Mouse (Mus musculus): ENCODE measurements around the gene Brdt. TPM values are rescaled to one million over a fixed set of nuclear protein-coding genes. Genes with fewer than 3 reads are reported as not detected.

The Brdt gene
- 4.2 and 5.0 TPM in 2 replicates for polyA plus RNA-seq (2014; fragmentation: Nextera tagmentation; extraction: Ambion mirVana)

DNA sequence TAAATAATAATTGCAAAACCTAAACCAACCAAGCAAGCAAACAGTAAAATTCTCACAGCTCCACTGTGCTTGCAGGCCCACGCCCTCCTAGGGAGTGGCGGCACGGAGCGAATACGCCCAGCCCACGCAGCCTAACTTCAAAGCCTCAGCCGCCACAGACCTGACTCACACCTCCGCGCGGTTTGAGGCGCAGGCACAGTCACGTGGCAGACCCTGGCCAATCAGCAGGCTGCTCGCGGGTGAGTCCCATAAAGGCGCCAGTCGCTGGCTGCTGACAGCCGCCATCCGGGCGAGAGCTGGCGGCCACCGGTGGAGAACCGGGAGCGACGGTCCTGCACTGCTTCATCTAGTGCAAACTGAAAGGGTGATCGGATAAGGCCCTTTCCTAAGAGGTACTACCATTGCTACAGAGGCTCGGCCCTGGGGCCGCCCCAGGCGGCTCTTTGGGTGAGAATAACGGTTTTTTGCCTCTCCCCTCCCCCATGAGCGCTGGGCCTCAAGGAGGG is at the start of gene Brdt:
Brdt (plus strand) TSS at position 244 of the 506 bp plus-strand sequence.
- H3K36me3 ChIP-seq (ENCODE audit: control insufficient read depth, insufficient read depth, low read length): no peaks in the 10 kb centered on the region
- no peak within 1 kb of the TSS for H3K4me3 ChIP-seq (ENCODE audit: low read depth, low read length)
- no peak within 1 kb of the TSS for H3K9ac ChIP-seq (ENCODE audit: low read depth, low read length)
- H3K27me3 ChIP-seq (replicated peaks; ENCODE audit: control insufficient read depth, insufficient read depth, low read length): no peaks in the 10 kb centered on the region
- ATAC-seq (ENCODE audit: low read depth) (no peak), DNase-seq (ENCODE audit: low spot score) (no peak)
- no peaks in the 10 kb centered on the region for H3K9me3 ChIP-seq (ENCODE audit: control insufficient read depth, low read length)
- H3K4me1 ChIP-seq (ENCODE audit: control insufficient read depth, insufficient read depth, low read length): no peaks in the 10 kb centered on the region
- H3K27ac ChIP-seq (replicated peaks; ENCODE audit: low read depth, low read length): no peak within 1 kb of the TSS
- WGBS: 94% methylated on average over 30 of the region's 30 CpGs
- no peak within 1 kb of the TSS for H3K4me2 ChIP-seq (ENCODE audit: low read depth, low read length)

DNA sequence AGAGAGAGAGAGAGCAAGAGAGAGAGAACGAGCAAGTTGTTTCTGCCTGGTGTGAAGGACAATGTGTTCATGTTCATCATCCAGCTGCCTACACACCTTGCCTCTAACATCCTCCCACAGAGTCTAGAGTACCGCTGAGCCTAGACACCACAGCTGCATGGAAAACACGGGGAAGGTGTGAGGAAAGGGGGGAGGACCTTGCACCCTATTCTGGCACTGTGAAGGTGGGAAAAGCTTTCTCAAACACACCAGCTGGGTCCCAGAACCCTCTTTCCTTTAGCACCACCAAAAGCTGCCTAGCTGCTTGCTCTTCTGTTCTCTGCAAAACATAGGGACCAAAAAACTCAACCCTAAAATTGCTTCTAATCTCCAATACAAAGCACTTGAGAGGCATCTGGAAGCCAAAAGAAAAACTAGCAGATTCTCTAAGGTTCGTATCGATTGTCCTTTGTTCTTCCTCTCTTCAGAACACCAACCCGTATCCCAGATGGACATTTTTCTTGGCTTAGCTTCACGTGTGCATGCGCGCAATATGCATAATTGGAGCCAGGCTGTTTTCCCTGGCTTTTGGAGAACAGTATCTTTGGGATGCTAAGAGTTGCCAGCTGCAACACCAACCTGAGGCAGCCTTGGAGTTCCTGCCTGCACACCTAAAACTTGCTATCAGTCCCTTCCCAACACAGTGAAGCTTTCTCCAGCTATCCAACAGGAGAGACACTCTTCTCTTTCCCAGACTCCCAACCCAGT is 48.2 kb upstream of the Brdt start:
- DNase-seq (ENCODE audit: low spot score): peak; percentile 51
- Histone ChIP-seq H3K27me3 (replicated peaks; ENCODE audit: control insufficient read depth, insufficient read depth, low read length) (no peaks in the 10 kb centered on the region), H3K4me1 (ENCODE audit: control insufficient read depth, insufficient read depth, low read length) (peaks cover 23% of the 10 kb centered on the region), H3K9ac (ENCODE audit: low read depth, low read length) (no peak overlapping the region), H3K9me3 (ENCODE audit: control insufficient read depth, low read length) (peaks cover 5% of the 10 kb centered on the region; the same call in 1 of the 2 replicates), H3K27ac (replicated peaks; ENCODE audit: low read depth, low read length) (peak overlapping the region; percentile 21; the same call in 1 of the 2 replicates), H3K4me3 (ENCODE audit: low read depth, low read length) (no peak overlapping the region), H3K36me3 (ENCODE audit: control insufficient read depth, insufficient read depth, low read length) (no peaks in the 10 kb centered on the region), H3K4me2 (ENCODE audit: low read depth, low read length) (peak overlapping the region; percentile 8; the same call in 1 of the 2 replicates)
- 38% methylated on average over 9 of the region's 9 CpGs for WGBS
- no peak for ATAC-seq (ENCODE audit: low read depth)

DNA sequence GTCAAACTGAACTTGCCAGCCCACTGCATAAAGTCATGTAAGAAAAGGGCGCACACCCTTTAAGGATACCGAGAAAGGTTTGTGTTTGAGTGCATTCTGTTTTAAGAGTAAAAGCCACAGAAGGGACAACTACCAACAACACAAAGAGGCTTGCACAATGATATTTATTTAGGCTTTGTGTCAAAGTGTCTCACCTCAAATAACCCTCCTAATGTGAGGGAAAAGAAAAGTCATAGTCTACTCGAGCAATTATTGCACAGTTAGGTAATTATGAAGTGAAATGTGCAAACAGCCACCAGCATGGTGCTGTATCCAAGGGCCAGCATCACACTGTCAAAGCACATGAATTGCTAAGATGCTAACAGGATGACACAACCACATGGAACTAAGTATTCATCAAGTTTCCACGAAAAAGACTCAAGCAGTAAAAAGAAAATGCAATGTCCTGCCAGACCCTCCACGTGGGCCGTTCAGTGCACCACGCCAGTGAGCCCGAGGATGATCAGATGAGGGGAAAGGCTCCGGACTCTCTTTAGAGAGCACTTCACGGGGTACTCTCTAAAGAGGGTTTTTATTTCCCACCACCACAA is 46.9 kb upstream of the Brdt start:
- 66% methylated on average over 10 of the region's 10 CpGs for WGBS
- H3K9ac ChIP-seq (ENCODE audit: low read depth, low read length): no peak overlapping the region
- H3K9me3 ChIP-seq (ENCODE audit: control insufficient read depth, low read length): peaks cover 5% of the 10 kb centered on the region; the same call in 1 of the 2 replicates
- no peaks in the 10 kb centered on the region for H3K36me3 ChIP-seq (ENCODE audit: control insufficient read depth, insufficient read depth, low read length)
- no peaks in the 10 kb centered on the region for H3K27me3 ChIP-seq (replicated peaks; ENCODE audit: control insufficient read depth, insufficient read depth, low read length)
- peaks cover 23% of the 10 kb centered on the region for H3K4me1 ChIP-seq (ENCODE audit: control insufficient read depth, insufficient read depth, low read length)
- no peak overlapping the region; the same call in 1 of the 2 replicates for H3K27ac ChIP-seq (replicated peaks; ENCODE audit: low read depth, low read length)
- no peak overlapping the region for H3K4me3 ChIP-seq (ENCODE audit: low read depth, low read length)
- DNase-seq (ENCODE audit: low spot score) (no peak), ATAC-seq (ENCODE audit: low read depth) (no peak)
- H3K4me2 ChIP-seq (ENCODE audit: low read depth, low read length): 0 out of 2 replicates have a peak overlapping the region, but pooled peaks have one; percentile 8

DNA sequence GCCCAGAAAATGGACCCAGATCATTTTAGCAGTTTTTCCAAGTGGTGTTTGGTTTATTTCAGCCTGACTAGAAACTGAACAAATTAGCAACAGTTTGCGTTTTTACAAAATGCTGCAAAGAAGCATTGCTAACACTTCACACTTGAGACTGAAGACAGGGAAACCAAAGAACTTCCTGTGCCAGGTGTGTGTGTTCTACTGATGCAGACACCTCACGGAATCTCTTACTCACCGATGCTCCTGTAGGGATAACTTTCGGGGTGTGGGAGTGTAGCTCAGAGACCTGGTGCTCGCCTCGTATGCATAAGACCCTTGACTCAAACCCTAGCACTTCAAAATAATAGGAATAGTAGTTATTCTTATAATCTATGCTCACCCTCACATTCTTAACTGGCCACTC is 45.4 kb upstream of the Brdt start:
- WGBS: 70% methylated on average over 6 of the region's 6 CpGs
- Histone ChIP-seq H3K4me3 (ENCODE audit: low read depth, low read length) (no peak overlapping the region), H3K4me2 (ENCODE audit: low read depth, low read length) (peak overlapping the region; percentile 29; the same call in 1 of the 2 replicates), H3K4me1 (ENCODE audit: control insufficient read depth, insufficient read depth, low read length) (peaks cover 25% of the 10 kb centered on the region), H3K27me3 (replicated peaks; ENCODE audit: control insufficient read depth, insufficient read depth, low read length) (no peaks in the 10 kb centered on the region), H3K9ac (ENCODE audit: low read depth, low read length) (no peak overlapping the region), H3K27ac (replicated peaks; ENCODE audit: low read depth, low read length) (no peak overlapping the region), H3K36me3 (ENCODE audit: control insufficient read depth, insufficient read depth, low read length) (no peaks in the 10 kb centered on the region), H3K9me3 (ENCODE audit: control insufficient read depth, low read length) (peaks cover under 1% of the 10 kb centered on the region; the same call in 1 of the 2 replicates)
- ATAC-seq (ENCODE audit: low read depth): no peak
- no peak for DNase-seq (ENCODE audit: low spot score)

DNA sequence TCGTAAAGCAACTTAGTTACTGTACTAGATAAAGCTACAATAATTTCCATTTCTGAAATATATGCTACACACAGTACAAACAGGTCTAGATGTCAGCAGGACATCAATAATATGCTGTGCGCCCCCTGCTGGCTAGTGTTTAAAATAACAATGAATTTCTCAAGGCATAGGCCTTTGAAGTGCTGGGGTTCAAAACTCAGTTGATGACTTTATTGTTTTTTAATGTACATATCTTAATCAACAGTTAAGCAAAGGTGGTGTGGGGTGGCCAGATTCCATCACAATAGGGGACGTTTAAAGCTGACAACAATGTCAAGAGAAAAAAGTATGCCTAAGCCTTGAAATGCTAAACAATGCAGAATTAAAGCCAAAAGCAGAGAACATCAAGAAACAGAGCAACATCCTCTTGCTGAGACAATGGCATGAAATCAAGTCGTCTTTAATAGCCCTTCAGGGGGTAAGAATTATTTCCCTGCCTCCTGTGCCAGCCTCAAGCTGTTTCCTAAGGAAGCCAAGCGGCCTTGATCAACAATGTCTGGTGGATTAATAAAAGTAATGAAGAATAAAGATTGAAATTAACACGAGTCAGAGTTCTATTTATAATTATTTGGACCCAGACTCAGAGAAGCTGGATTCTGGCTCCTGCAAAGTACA is 43.6 kb upstream of the Brdt start:
- H3K27me3 ChIP-seq (replicated peaks; ENCODE audit: control insufficient read depth, insufficient read depth, low read length): no peaks in the 10 kb centered on the region
- WGBS: 27% methylated on average over 6 of the region's 6 CpGs
- DNase-seq (ENCODE audit: low spot score) (peak; percentile 89), ATAC-seq (ENCODE audit: low read depth) (no peak)
- peak overlapping the region; percentile 6; the same call in 1 of the 2 replicates for H3K27ac ChIP-seq (replicated peaks; ENCODE audit: low read depth, low read length)
- H3K36me3 ChIP-seq (ENCODE audit: control insufficient read depth, insufficient read depth, low read length): no peaks in the 10 kb centered on the region
- peak overlapping the region; percentile 92 for H3K9ac ChIP-seq (ENCODE audit: low read depth, low read length)
- H3K9me3 ChIP-seq (ENCODE audit: control insufficient read depth, low read length): no peaks in the 10 kb centered on the region
- peak overlapping the region; percentile 78 for H3K4me3 ChIP-seq (ENCODE audit: low read depth, low read length)
- H3K4me1 ChIP-seq (ENCODE audit: control insufficient read depth, insufficient read depth, low read length): peaks cover 24% of the 10 kb centered on the region
- peak overlapping the region; percentile 58 for H3K4me2 ChIP-seq (ENCODE audit: low read depth, low read length)

DNA sequence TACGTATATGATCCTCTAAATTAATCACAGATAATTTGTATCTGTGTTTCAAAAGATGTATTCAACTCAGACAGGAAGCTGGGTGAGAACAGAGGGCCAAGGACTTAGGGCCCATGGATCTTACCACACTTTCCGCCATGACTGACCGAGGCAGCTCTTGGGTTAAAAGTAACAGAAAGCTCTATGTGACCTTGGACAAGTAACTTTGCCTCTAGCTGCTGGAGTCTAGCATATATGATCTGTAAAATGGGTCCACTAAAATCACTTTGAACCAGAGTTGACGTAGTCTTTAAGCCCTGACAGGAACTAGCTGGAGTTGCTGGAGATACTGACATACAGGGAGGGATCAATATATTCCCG is 43.1 kb upstream of the Brdt start:
- Histone ChIP-seq H3K4me2 (ENCODE audit: low read depth, low read length) (peak overlapping the region; percentile 58), H3K4me1 (ENCODE audit: control insufficient read depth, insufficient read depth, low read length) (peaks cover 19% of the 10 kb centered on the region), H3K4me3 (ENCODE audit: low read depth, low read length) (peak overlapping the region; percentile 78), H3K36me3 (ENCODE audit: control insufficient read depth, insufficient read depth, low read length) (no peaks in the 10 kb centered on the region), H3K27ac (replicated peaks; ENCODE audit: low read depth, low read length) (peak overlapping the region; percentile 6; the same call in 1 of the 2 replicates), H3K9me3 (ENCODE audit: control insufficient read depth, low read length) (no peaks in the 10 kb centered on the region), H3K9ac (ENCODE audit: low read depth, low read length) (peak overlapping the region; percentile 92), H3K27me3 (replicated peaks; ENCODE audit: control insufficient read depth, insufficient read depth, low read length) (no peaks in the 10 kb centered on the region)
- no peak for DNase-seq (ENCODE audit: low spot score)
- WGBS: 45% methylated on average over 5 of the region's 5 CpGs
- no peak for ATAC-seq (ENCODE audit: low read depth)

DNA sequence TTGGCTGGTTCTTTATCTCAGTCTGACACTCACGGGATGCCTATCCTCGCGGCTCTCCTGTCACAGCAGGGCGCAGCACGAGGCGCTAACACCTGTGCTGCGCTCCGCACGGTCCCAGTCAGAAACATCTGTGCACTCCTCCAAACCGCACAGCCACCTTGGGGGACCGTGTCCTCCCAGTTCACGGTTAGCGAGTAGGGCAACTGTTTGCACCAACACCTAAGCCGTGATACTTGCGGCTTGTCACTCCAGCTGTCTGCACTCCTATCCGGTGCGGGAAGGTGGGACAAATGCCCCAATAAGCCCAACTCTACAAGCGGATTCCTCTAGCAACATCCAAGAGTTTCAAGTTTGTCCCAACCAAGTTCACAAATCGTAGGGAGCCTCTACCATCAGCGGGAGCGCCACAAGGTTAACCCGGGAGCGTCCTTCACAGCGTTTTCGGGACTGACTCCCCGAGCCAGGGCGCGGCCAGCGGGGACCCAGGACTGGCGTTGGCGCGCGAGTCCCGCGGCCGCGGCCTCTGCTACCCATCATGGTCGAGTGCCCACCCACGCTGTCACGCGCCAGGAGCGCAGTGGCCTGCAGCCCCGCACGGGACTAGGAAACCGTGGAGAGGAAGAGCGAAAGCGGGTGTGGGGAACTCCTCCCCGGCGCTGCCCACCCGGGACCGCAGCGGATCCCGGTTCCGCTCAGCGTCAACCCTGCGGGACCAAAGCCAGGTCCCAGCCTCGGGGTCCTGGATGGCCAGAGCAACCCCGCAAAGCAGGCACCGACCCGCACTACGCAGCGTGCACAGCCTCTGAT is 42.3 kb upstream of the Brdt start:
- Histone ChIP-seq H3K4me2 (ENCODE audit: low read depth, low read length) (peak overlapping the region; percentile 58), H3K4me3 (ENCODE audit: low read depth, low read length) (peak overlapping the region; percentile 78), H3K9me3 (ENCODE audit: control insufficient read depth, low read length) (no peaks in the 10 kb centered on the region), H3K9ac (ENCODE audit: low read depth, low read length) (peak overlapping the region; percentile 92), H3K27me3 (replicated peaks; ENCODE audit: control insufficient read depth, insufficient read depth, low read length) (no peaks in the 10 kb centered on the region), H3K27ac (replicated peaks; ENCODE audit: low read depth, low read length) (peak overlapping the region; percentile 93), H3K36me3 (ENCODE audit: control insufficient read depth, insufficient read depth, low read length) (no peaks in the 10 kb centered on the region), H3K4me1 (ENCODE audit: control insufficient read depth, insufficient read depth, low read length) (peaks cover 12% of the 10 kb centered on the region; the same call in 1 of the 2 replicates)
- peak; percentile 10; the same call in 1 of the 2 replicates for ATAC-seq (ENCODE audit: low read depth)
- WGBS: under 1% methylated on average over 45 of the region's 62 CpGs
- no peak for DNase-seq (ENCODE audit: low spot score)
